Mouse (Mus musculus) R1 (cell line): ENCODE measurements around the gene Ltbp2.
A peak's percentile ranks its signal among the peaks of the same experiment; 100 is the strongest.

Experiments used
- DNase-seq: peaks from one replicate; pipeline ENCODE4 v3.0.0-alpha.2; 2018; ENCODE audit warnings: low read depth, low spot score

Ltbp2 gene

DNA sequence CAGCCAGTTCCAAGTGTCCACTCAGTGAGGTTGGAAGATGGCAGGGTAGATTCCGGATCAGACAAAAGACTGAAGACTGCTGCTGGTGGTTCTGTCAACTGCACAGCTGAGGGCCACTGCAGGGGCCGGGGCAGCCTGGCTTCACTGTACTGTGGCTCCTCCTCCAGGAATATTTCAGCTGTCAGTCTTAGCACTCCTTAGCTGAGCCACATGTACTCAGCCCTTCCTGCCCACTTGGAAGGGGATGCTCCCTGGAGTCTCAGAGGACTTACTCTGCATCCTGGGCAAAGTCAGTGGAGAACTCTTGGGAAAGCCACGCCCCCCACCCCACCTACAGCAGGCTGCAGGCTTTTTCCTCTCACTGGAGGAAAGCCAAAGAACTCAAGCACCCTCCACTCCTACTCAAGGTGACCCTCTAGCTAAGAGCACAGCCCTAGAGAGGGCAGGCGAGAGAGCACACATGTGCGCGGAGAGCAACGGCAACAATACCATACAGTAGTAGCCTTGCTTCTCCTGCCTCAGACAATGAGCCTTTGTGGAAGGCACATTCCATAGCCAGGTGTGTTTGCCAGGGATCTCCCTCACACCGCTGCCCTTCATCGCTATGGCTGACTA, 71.0 kb downstream of the Ltbp2 start:
- peak; percentile 67 for DNase-seq

GRCm38 (mm10) chr12:84802625-84803024, 73.7 kb downstream of the Ltbp2 start:
- no peak for DNase-seq

DNA sequence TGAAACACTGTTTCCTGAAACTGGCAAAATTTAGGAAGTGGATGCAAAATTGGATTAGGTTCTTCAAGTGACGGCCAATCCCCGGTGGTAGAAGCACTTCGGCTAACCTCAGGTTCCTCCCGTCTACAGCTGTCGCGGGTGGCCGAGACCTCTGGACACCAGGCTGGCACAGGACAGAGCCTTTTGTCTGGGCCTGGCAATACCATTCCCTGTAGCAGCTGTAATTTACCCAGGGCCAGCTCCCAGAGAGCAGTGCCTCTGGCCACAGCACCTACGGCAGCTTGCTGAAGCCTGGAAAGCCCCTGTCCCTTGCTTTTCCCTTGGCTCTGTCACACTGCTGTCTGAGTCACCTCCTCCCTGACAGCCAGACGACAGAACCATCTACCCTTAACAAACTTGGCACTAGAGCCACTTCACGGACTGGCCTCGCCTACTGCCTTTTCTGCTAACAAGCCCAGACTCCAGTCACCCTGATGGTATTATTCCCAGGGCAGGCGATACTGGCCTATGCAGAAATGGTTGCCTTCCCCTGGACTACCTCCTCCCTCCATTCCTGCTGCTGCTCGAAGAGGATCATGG, 74.7 kb downstream of the Ltbp2 start:
- no peak for DNase-seq

DNA sequence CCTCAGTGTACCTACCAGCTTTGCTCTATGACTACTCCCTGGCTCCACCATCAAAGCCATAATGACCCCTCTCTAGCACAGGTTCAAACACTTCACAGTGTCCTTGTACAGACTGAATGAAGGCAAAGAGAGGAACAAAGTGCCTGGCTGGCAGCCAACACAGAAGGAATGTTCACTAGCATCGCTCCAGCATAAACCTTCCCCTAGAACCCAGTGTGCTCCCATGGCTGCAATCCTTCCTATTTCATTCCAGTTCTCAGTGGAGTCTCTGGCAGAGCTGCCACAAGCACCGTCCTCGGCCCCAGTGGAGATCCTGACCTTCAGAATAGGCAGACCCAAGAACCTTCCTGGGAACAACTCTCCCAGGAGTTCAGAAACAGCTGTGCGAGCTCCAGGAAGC, 75.9 kb downstream of the Ltbp2 start:
- no peak for DNase-seq

DNA sequence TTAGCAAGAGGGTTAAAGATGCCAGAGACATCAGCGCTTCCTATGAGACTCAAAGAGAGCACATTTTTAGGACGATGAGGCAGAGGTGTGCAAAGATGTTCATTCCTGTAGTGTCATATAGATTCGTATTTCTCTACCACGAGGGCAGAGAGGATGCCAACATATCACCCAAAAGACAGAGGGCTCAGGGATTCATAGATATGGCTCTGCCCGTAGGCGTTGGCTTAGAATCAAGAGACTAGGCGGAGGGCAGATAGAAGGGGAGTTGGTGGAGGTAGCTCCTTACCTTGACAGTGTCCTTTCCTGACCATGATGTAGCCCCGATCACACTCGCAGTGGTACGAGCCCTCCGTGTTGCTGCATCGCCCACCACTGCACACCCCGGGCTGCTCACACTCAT, 77.2 kb downstream of the Ltbp2 start:
- no peak for DNase-seq

DNA sequence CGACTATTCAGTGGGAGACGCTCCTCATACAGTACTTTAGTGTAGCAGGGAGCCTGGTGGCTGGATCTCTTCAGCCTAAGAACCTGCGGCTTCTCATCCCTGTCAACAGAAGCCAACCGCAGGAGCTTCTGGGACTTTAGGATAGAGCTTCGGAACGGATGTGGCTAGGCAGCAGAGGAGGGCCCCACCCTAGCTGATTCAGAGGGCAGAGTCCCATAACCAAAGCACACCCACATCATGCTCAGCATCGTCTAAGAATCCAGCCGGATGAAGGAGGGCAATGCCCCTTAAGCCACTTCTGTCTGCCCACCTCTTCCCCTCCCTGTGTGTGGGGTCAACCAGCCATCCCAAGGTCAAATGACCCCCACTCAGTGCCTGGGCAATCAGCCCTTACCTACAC, 81.7 kb downstream of the Ltbp2 start:
- no peak for DNase-seq

- no peak for DNase-seq
These were observed 83.7 kb downstream of the Ltbp2 start for GRCm38 (mm10) chr12:84792629-84793028.

DNA sequence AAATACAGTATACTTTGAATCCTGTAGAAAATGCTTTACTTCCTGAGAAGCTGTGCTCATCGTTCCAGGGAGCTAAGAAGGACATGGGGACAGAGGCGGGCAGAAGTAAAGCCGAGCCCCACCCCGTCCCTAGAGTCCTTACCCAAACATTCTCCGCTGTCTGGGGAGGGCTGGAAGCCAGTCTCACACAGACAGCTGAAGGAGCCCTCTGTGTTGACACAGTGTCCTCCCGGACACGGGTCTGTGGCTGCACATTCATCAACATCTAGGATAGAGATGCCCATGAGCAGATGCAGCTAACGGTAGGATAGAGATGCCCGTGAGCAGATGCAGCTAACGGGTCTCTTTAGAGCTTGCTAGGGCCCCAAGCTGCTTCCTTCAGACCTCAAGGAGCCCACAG, 85.5 kb downstream of the Ltbp2 start:
- no peak for DNase-seq

GRCm38 (mm10) chr12:84786091-84786490, 90.2 kb downstream of the Ltbp2 start:
- DNase-seq: no peak

DNA sequence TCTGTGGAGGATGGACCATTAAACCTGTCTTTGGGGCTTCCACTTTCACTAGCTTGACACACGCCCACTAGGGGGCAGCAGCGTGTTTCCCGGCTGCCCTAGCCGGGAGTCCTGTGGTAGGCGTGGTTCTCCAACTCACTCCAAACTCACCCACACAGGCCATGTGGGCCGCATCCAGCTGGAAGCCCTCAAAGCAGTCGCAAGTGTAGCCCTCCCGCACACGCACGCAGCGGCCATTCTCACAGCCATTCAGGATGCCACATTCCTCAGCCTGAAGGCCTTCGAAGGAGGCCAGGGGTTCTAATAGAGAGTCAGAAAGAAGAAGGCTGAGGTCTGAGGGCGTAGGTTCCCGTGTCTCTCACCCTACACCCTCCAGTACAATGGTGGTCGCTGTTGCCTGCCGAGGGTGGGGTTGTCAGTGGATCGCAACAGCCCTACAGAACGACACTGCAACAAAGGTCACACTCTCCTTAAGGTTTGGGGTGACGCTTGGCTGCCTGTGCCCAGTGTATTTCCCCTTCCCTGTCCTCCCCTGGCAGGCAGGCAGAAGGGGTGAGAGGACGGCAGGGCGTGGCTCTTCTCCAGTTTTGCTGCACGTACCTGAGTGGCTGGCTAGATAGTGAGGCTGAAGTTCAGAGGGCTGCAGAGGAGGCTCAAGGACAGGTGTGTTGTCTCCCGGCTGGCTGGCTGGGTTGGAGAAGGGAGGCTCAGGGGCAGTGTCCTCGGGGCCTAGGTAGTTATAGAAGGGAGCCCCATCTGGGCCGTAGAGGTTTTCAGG, 91.5 kb downstream of the Ltbp2 start:
- peak; percentile 92 for DNase-seq

DNA sequence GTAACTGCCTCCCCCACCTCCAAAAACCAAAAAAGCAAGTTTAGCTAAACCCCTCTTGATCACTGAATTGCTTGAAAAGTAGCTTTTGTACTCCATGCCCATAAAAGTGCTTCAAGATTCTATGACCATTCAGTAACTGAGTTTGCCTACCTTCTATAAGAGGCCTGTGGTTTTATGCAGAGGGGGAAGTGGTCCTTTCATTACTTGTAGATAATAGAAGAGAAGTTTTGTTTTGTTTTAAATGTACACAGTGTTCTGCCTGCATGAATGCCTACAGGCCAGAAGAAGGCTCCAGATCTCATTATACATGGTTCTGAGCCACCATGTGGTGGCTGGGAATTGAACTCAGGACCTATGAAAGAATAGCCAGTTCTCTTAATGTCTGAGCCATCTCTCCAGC, 100.1 kb downstream of the Ltbp2 start:
- DNase-seq: no peak

GRCm38 (mm10) chr12:84774376-84774775, 102.0 kb downstream of the Ltbp2 start:
- no peak for DNase-seq

DNA sequence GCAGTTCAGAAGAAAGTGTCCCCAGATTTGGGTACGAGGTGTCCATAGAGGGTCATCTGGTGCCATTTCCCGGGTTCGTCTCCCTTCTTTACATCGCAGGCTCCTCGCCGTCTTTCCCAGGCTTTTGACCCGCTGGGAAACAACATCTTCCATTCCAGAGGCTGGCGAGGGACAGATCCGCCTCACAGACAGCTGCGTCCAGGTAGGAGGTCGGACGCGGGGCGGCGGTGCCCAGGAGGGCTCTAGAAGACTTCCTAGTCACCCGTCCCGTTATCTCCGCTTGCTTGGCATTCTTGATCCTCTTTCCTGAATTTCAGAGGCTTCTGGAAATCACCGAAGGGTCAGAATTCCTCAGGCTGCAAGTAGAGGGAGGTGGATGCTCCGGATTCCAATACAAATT, 102.9 kb downstream of the Ltbp2 start:
- no peak for DNase-seq

DNA sequence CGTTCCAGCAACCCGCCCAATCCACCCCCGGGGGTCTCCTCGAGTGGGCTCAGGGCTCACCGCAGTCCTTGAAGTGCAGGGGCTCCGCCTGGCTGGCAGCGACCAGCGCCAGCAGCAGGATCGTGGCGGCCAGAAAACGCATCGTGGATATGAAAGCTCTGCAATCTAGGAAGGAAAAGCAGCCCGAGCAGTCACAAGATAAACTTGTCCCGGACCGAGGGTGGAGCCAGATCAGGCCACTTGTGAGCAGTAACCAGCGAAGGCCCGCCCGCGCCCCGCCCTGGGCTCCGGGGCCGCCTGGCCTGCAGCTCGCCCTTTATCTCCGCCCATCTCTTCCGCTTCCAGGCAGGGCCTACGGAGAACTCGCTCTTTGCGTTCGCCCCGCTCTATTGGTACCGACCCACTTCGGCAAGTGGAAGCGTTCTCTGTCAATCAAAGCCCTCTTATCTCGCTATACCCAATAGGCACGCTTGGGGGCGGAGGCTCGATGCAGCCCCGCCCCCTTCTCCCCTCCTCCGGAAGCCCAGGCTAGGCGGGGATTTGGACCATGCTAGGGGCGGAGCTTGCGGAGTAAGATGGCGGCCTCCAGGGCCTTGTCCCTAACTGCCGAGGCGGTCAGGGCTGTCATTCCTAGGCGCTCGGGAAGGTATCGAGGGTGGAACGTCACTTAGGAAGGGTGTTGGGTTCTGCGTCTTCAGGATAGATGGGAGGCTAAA, 103.4 kb downstream of the Ltbp2 start, which contains the start of the genes Npc2 and Isca2:
TSS of gene Npc2 (minus strand) at position 427 of the 716 bp plus-strand sequence.
TSS of gene Isca2 (plus strand) at position 526 of the 716 bp plus-strand sequence.
- peak; percentile 100 for DNase-seq

DNA sequence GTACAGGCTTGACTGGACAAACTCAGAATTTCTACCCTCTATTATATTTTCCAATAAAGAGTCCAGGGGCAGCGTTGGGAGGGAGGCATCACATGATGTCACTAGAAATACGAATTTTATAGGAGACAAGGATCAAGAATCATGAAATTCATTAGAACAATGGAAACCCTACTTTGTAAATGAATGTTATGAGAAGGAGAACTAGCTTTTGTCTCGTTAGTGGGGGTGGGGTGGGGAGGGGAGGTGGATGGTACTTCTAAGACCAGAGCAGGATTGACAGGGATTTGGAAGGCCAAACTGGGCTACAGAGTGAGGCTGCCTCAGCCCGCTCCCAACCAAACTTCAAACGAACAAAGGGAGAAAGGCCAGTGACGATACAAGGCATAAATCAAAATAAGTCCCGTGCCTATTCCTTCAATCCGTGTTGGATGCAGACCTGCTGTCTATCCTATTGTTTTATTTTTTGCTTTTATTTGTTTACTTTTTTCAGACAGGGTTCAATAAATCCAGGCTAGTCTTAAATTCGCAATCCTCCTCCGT, 104.3 kb downstream of the Ltbp2 start:
- DNase-seq: peak; percentile 25

GRCm38 (mm10) chr12:84769624-84770023, 106.7 kb downstream of the Ltbp2 start:
- peak; percentile 33 for DNase-seq

DNA sequence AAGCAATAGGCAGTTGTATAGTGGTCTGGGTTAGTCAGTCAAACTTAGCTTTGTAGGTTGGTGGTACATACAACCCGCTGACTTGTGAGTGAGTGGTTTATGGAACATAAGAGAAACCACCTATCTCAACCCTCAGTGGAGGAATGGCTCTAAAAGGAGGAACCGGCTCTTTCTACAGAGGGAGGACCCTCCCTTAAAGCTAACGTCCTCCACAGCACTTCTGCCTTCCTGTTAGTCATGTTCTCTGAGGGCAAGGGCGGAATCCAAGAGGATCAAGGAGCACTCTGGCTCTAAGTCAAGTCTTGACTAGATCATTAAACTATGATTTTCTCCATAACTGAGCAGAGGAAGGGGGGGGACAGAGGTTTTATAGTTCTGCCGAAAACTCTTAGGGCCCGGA, 108.8 kb downstream of the Ltbp2 start:
- no peak for DNase-seq

DNA sequence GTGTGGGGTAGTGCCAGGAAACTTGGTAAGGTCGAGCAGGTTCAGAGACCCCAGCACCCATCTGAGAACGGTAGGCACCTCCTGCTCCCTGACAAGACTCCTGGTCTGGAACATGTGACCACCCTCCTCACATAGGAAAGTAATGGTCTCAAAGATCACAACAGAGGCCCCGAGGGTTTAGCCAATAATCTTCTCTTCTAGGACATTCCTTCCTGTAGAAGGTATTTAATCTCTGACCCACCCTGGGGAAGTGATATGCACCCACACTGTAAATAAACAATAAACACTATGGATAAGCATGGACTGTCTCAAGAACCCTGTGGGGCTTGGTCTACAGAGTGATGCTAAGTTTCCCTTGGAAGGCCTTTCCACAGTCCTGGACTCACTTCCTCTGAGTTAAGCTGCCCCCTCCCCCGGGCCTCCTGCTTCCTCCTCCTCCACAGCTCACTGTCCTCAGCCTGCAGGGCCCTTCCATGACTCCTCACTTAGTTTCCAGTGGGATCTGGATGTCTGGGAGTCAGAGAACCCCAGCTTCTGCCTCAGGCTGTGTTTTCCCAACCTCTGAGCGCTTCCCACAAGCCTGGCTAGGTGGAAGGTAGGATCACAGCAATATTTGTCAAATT, 110.1 kb downstream of the Ltbp2 start:
- no peak for DNase-seq

DNA sequence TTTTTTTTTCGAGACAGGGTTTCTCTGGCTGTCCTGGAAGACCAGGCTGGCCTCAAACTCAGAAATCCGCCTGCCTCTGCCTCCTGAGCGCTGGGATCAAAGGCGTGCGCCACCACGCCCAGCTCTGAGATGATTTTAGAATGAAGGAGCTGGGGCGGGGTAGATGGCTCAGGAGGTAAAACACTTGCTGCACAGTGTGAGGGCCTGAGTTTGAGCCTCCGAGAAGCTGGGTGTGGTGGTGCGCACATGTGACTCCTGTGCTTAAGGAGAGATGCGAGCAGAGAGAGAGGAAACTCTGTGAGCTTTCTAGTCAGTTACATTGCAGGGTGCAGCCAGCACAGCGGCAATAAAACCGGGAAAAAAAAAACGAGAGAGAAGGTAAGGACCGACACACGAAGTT, 110.8 kb downstream of the Ltbp2 start:
- DNase-seq: peak; percentile 89

DNA sequence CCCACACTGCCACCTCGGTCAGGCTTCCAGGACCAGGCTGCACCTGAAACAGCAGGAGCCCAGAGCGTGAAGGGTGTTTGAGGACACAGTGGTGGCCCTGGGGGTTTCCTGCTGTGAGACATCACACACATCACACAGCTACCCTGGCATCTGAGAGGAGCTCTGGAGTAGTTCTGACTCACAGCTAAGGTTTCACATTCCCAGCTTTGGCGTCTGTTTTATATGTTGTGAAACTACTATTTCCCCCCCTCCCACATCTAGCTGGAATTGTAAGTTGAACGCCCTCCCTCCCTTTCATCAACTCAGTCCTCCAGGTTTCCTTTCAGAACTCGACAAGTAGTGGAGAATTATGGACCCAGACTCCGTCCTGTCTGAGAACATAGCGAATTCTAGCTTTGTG, 111.6 kb downstream of the Ltbp2 start:
- no peak for DNase-seq

- DNase-seq: no peak
These were observed 112.6 kb downstream of the Ltbp2 start for GRCm38 (mm10) chr12:84763577-84764218.
